Mouse (Mus musculus) midbrain, postnatal 0 days (tissue): Measurements from ENCODE around the gene Rpp21. TPM values are rescaled to one million over a fixed set of nuclear protein-coding genes. Genes with fewer than 3 reads are reported as not detected.

Source experiments
- ATAC-seq: fragments of 200-750 bp; cut with Nextera tagmentation; 2 replicates; pipeline ENCODE4 v1.8.0; 2017; ENCODE audit warnings: moderate number of reproducible peaks, mild to moderate bottlenecking, moderate TSS enrichment, moderate library complexity; ENCODE audit not compliant: low FRiP score
- DNase-seq: peaks from one replicate; pipeline ENCODE4 v3.0.0-alpha.2; 2015; ENCODE audit warnings: low spot score
- H3K27ac ChIP-seq: fragments of 300-500 bp; sonication (generic); 2 replicates; pipeline ENCODE4 v1.5.1; 2014; ENCODE audit warnings: low read depth, mild to moderate bottlenecking, low read length, mixed read lengths
- H3K27me3 ChIP-seq: fragments of 300-500 bp; sonication (generic); 2 replicates; pipeline ENCODE4 v1.6.1; 2014; ENCODE audit warnings: low read length, control low read depth, mixed read lengths; ENCODE audit not compliant: insufficient read depth
- H3K36me3 ChIP-seq: fragments of 300-500 bp; sonication (generic); 2 replicates; pipeline ENCODE4 v1.6.1; 2014; ENCODE audit warnings: low read length, control low read depth, mixed read lengths; ENCODE audit not compliant: insufficient read depth
- H3K4me1 ChIP-seq: fragments of 300-500 bp; sonication (generic); 2 replicates; pipeline ENCODE4 v1.6.1; 2014; ENCODE audit warnings: mild to moderate bottlenecking, control low read depth, antibody characterized with exemption, low read length, mixed read lengths; ENCODE audit not compliant: insufficient read depth
- H3K4me2 ChIP-seq: fragments of 300-500 bp; sonication (generic); 2 replicates; pipeline ENCODE4 v1.6.1; 2014; ENCODE audit warnings: low read depth, mild to moderate bottlenecking, low read length, mixed read lengths; ENCODE audit not compliant: poor library complexity, severe bottlenecking
- H3K4me3 ChIP-seq: fragments of 300-500 bp; sonication (generic); 2 replicates; pipeline ENCODE4 v1.5.1; 2014; ENCODE audit warnings: low read depth, mild to moderate bottlenecking, low read length, moderate library complexity
- H3K9ac ChIP-seq: fragments of 300-500 bp; sonication (generic); replicated peaks from 2 replicates; pipeline ENCODE4 v1.6.1; 2014; ENCODE audit warnings: mild to moderate bottlenecking, low read length, moderate library complexity, mixed read lengths; ENCODE audit not compliant: poor library complexity, severe bottlenecking
- H3K9me3 ChIP-seq: fragments of 300-500 bp; sonication (generic); 2 replicates; pipeline ENCODE4 v1.6.1; 2016; ENCODE audit warnings: low read length, control low read depth
- CTCF ChIP-seq: IDR thresholded peaks from 2 replicates; pipeline ENCODE4 v1.5.1; 2016; ENCODE audit warnings: antibody characterized with exemption, mild to moderate bottlenecking
- WGBS: fragments of 180-500 bp; shearing (Covaris S2); extraction: QIAGEN DNeasy Blood & Tissue Kit; methylation state at CpG from one replicate; pipeline ENCODE4 v1.1.7; 2014; 5-methylcytosine and 5-hydroxymethylcytosine counted together
- polyA plus RNA-seq: library from polyadenylated mRNA; unstranded; fragments of >200 nt; fragmentation: Nextera tagmentation; extraction: Ambion mirVana; gene quantifications from 2 replicates; pipeline ENCODE4 v1.2.1, GENCODE M21; 2015
- total RNA-seq: library from RNA; depleted of rRNA; stranded (reverse); fragments of >200 nt; gene quantifications from 2 replicates; pipeline ENCODE4 v1.2.3, GENCODE M21; 2014

The Rpp21 gene
- total and polyA plus RNA-seq, 2 experiments from 2014 or later, result 47.7 to 169 TPM

GRCm38 (mm10) chr17:36271586-36272256, 13.9 kb upstream of the Rpp21 start, which contains the start of gene Trim39:
TSS of gene Trim39 (minus strand) at chr17:36272247.
- Histone ChIP-seq H3K9ac (peak within 1 kb of the TSS; percentile 96), H3K27ac (peak within 1 kb of the TSS; percentile 96), H3K9me3 (no peaks in the 10 kb centered on the region), H3K4me3 (peak within 1 kb of the TSS; percentile 94), H3K4me1 (peaks cover 17% of the 10 kb centered on the region), H3K27me3 (no peaks in the 10 kb centered on the region), H3K36me3 (peaks cover 13% of the 10 kb centered on the region), H3K4me2 (peak within 1 kb of the TSS; percentile 88)
- TF ChIP-seq CTCF, result no peak
- DNase-seq (peak; percentile 86), ATAC-seq (peak; percentile 82)
- WGBS, result 1% methylated on average over 42 of the region's 43 CpGs

- no peaks in the 10 kb centered on the region for H3K9me3 ChIP-seq
- peaks cover 19% of the 10 kb centered on the region for H3K36me3 ChIP-seq
- H3K4me1 ChIP-seq, result peaks cover 17% of the 10 kb centered on the region
- no peak for TF ChIP-seq CTCF
- ATAC-seq (peak; percentile 93), DNase-seq (peak; percentile 90)
- under 1% methylated on average over 68 of the region's 84 CpGs for WGBS
- H3K27ac ChIP-seq, result peak overlapping the region; percentile 96
- H3K4me3 ChIP-seq, result peak overlapping the region; percentile 94
- H3K27me3 ChIP-seq, result no peaks in the 10 kb centered on the region
- H3K4me2 ChIP-seq, result peak overlapping the region; percentile 88
- H3K9ac ChIP-seq, result peak overlapping the region; percentile 96
Observed at GRCm38 (mm10) chr17:36270956-36271585, 13.2 kb upstream of the Rpp21 start.

GRCm38 (mm10) chr17:36265834-36266233, 8.0 kb upstream of the Rpp21 start:
- H3K9ac ChIP-seq, result no peak overlapping the region
- no peaks in the 10 kb centered on the region; the same call in 1 of the 2 replicates for H3K4me1 ChIP-seq
- no peaks in the 10 kb centered on the region for H3K9me3 ChIP-seq
- 77% methylated on average over 5 of the region's 5 CpGs for WGBS
- no peak overlapping the region for H3K27ac ChIP-seq
- peak; percentile 38 for TF ChIP-seq CTCF
- no peak for DNase-seq
- no peaks in the 10 kb centered on the region for H3K27me3 ChIP-seq
- no peak overlapping the region for H3K4me3 ChIP-seq
- no peak overlapping the region for H3K4me2 ChIP-seq
- no peak for ATAC-seq
- peaks cover 39% of the 10 kb centered on the region for H3K36me3 ChIP-seq

- ATAC-seq, result no peak
- 95% methylated on average over 3 of the region's 3 CpGs for WGBS
- H3K36me3 ChIP-seq, result peaks cover 54% of the 10 kb centered on the region
Observed at GRCm38 (mm10) chr17:36264273-36264925, 6.5 kb upstream of the Rpp21 start.

GRCm38 (mm10) chr17:36261511-36262166, 3.8 kb upstream of the Rpp21 start:
- H3K27me3 ChIP-seq, result no peaks in the 10 kb centered on the region
- TF ChIP-seq CTCF, result no peak
- H3K4me3 ChIP-seq, result no peak overlapping the region
- ATAC-seq (no peak), DNase-seq (no peak)
- H3K27ac ChIP-seq, result no peak overlapping the region
- no peaks in the 10 kb centered on the region for H3K9me3 ChIP-seq
- whole genome bisulfite sequencing, result 94% methylated on average over 9 of the region's 9 CpGs
- 0 out of 2 replicates have a peak, but pooled peaks cover 2% of the 10 kb centered on the region for H3K4me1 ChIP-seq
- H3K9ac ChIP-seq, result no peak overlapping the region
- H3K4me2 ChIP-seq, result no peak overlapping the region
- peaks cover 43% of the 10 kb centered on the region for H3K36me3 ChIP-seq

More at GRCm38 (mm10) chr17:36264273-36264925, 6.5 kb upstream of the Rpp21 start:
- H3K27ac ChIP-seq, result no peak overlapping the region
- H3K4me3 ChIP-seq, result no peak overlapping the region
- H3K9ac ChIP-seq, result no peak overlapping the region
- no peak for DNase-seq
- no peak for TF ChIP-seq CTCF
- H3K9me3 ChIP-seq, result no peaks in the 10 kb centered on the region
- H3K27me3 ChIP-seq, result no peaks in the 10 kb centered on the region
- H3K4me1 ChIP-seq, result no peaks in the 10 kb centered on the region
- no peak overlapping the region for H3K4me2 ChIP-seq
